Mouse (Mus musculus) central nervous system, embryonic 11.5 days (tissue): ENCODE measurements around the gene Tmem52. TPM values are rescaled to one million over a fixed set of nuclear protein-coding genes. Genes with fewer than 3 reads are reported as not detected.

Experiments
- polyA plus RNA-seq: library from polyadenylated mRNA; depleted of rRNA; stranded (reverse); fragments of >200 nt; gene quantifications from 2 replicates; pipeline ENCODE4 v1.2.3, GENCODE M21; 2012; rRNA removed

Tmem52 gene
- polyA plus RNA-seq, result 0.14 TPM in 1 of 2 replicates, not detected in the other

GRCm38 (mm10) chr4:155468952-155469351 is at the start of gene Tmem52:
Gene Tmem52, plus strand, starts transcription at chr4:155469114.

GRCm38 (mm10) chr4:155490990-155491504 is 22.1 kb downstream of the Tmem52 start, which contains the start of gene Gnb1:
Gene Gnb1, plus strand, starts transcription at chr4:155491361.

Other genes starting within 250 kb of the Tmem52 start
- 32.9 and 40.2 TPM in 2 replicates for gene Ski, start 246.5 kb upstream of the Tmem52 start, polyA plus RNA-seq
- gene Faap20, start 219.3 kb upstream of the Tmem52 start, polyA plus RNA-seq, result 69.8 and 101 TPM in 2 replicates
- gene Prkcz, start 107.8 kb upstream of the Tmem52 start, polyA plus RNA-seq, result 13.8 and 16.3 TPM in 2 replicates
- gene Gabrd, start 71.0 kb upstream of the Tmem52 start, polyA plus RNA-seq, result 0.05 TPM in 1 of 2 replicates, not detected in the other
- 6.2 and 9.2 TPM in 2 replicates for gene Cfap74, start 59.9 kb upstream of the Tmem52 start, polyA plus RNA-seq
- gene Gnb1, start 22.2 kb downstream of the Tmem52 start, polyA plus RNA-seq, result 415 and 660 TPM in 2 replicates
- 64.9 and 76.5 TPM in 2 replicates for gene Nadk, start 93.3 kb downstream of the Tmem52 start, polyA plus RNA-seq
- gene Slc35e2, start 132.3 kb downstream of the Tmem52 start, polyA plus RNA-seq, result 13.2 and 19.4 TPM in 2 replicates
- 71.0 and 114 TPM in 2 replicates for gene Cdk11b, start 155.7 kb downstream of the Tmem52 start, polyA plus RNA-seq
- gene Gm10563, start 176.3 kb downstream of the Tmem52 start, polyA plus RNA-seq, result not detected in 2 replicates
- gene Mmp23, start 184.3 kb downstream of the Tmem52 start, polyA plus RNA-seq, result 7.0 and 14.2 TPM in 2 replicates
- 42.1 and 53.8 TPM in 2 replicates for gene Mib2, start 200.1 kb downstream of the Tmem52 start, polyA plus RNA-seq
- gene Fndc10, start 225.2 kb downstream of the Tmem52 start, polyA plus RNA-seq, result 8.0 and 11.4 TPM in 2 replicates
- 96.3 and 117 TPM in 2 replicates for gene Ssu72, start 235.7 kb downstream of the Tmem52 start, polyA plus RNA-seq